Mouse (Mus musculus) forebrain, embryonic 14.5 days (tissue): ENCODE results near the gene Nr4a3. TPM values are rescaled to one million over a fixed set of nuclear protein-coding genes. Genes with fewer than 3 reads are reported as not detected.

Source experiments
- ATAC-seq: fragments of 200-750 bp; cut with Nextera tagmentation; 2 replicates; pipeline ENCODE4 v1.8.0; 2017; ENCODE audit warnings: mild to moderate bottlenecking, moderate library complexity
- DNase-seq: peaks from one replicate; pipeline ENCODE4 v3.0.0-alpha.2; 2015; ENCODE audit warnings: low spot score
- H3K27ac ChIP-seq: fragments of 300-500 bp; sonication (generic); 2 replicates; pipeline ENCODE4 v1.5.1; 2014; ENCODE audit warnings: low read depth, mild to moderate bottlenecking, control low read depth, low read length, moderate library complexity
- H3K27me3 ChIP-seq: fragments of 300-500 bp; sonication (generic); replicated peaks from 2 replicates; pipeline ENCODE4 v1.6.1; 2014; ENCODE audit warnings: low read length, control low read depth, mixed read lengths; ENCODE audit not compliant: control insufficient read depth, insufficient read depth
- H3K36me3 ChIP-seq: fragments of 300-500 bp; sonication (generic); 2 replicates; pipeline ENCODE4 v1.6.1; 2014; ENCODE audit warnings: low read length, control low read depth; ENCODE audit not compliant: control insufficient read depth, insufficient read depth
- H3K4me1 ChIP-seq: fragments of 300-500 bp; sonication (generic); 2 replicates; pipeline ENCODE4 v1.6.1; 2014; ENCODE audit warnings: antibody characterized with exemption, low read length, control low read depth; ENCODE audit not compliant: control insufficient read depth, insufficient read depth
- H3K4me2 ChIP-seq: fragments of 300-500 bp; sonication (generic); 2 replicates; pipeline ENCODE4 v1.6.1; 2014; ENCODE audit warnings: mild to moderate bottlenecking, control low read depth, low read length
- H3K4me3 ChIP-seq: fragments of 300-500 bp; sonication (generic); 2 replicates; pipeline ENCODE4 v1.5.1; 2014; ENCODE audit warnings: low read depth, low read length, control low read depth
- H3K9ac ChIP-seq: fragments of 300-500 bp; sonication (generic); 2 replicates; pipeline ENCODE4 v1.6.1; 2014; ENCODE audit warnings: mild to moderate bottlenecking, low read length, control low read depth, moderate library complexity
- H3K9me3 ChIP-seq: fragments of 300-500 bp; sonication (generic); replicated peaks from 2 replicates; pipeline ENCODE4 v1.6.1; 2016; ENCODE audit warnings: low read length, control low read depth, mixed read lengths; ENCODE audit not compliant: control insufficient read depth
- WGBS: fragments of 180-500 bp; shearing (Covaris S2); extraction: QIAGEN DNeasy Blood & Tissue Kit; methylation state at CpG from one replicate; pipeline ENCODE4 v1.1.7; 2014; 5-methylcytosine and 5-hydroxymethylcytosine counted together
- polyA plus RNA-seq: library from polyadenylated mRNA; unstranded; fragments of >200 nt; fragmentation: Nextera tagmentation; extraction: Ambion mirVana; gene quantifications from 2 replicates; pipeline ENCODE4 v1.2.1, GENCODE M21; 2014

Gene Nr4a3
- polyA plus RNA-seq, 1 experiment from 2014 or later: 3.7 TPM

DNA sequence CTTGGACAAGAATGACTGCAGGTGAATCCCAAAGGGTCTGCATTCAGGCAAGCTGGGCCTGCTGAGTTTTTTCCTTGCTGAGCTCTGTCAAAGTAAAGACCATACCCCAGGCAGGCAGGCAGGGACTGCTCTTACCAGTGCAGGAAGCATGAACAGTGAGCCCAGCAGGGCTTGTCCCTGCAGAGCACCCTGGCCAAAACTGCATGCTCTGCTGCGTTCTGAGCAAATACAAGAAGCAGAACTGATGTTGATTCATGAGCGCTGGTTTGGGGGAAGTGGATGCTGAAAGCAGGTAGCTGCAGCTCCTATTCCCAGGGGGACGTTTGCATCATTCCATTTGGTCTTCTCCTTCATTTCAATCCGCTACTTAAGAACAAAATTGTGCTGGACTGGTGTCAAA lies 19.4 kb downstream of the Nr4a3 start:
- H3K4me3 ChIP-seq: no peak overlapping the region
- H3K9me3 ChIP-seq: no peaks in the 10 kb centered on the region
- no peaks in the 10 kb centered on the region for H3K27me3 ChIP-seq
- DNase-seq: no peak
- H3K4me1 ChIP-seq: no peaks in the 10 kb centered on the region
- H3K9ac ChIP-seq: no peak overlapping the region
- no peaks in the 10 kb centered on the region for H3K36me3 ChIP-seq
- H3K27ac ChIP-seq: no peak overlapping the region
- no peak for ATAC-seq
- H3K4me2 ChIP-seq: no peak overlapping the region
- 63% methylated on average over 4 of the region's 4 CpGs for WGBS

- DNase-seq: no peak
- H3K9me3 ChIP-seq: no peaks in the 10 kb centered on the region
- no peaks in the 10 kb centered on the region for H3K36me3 ChIP-seq
- no peaks in the 10 kb centered on the region for H3K27me3 ChIP-seq
- no peaks in the 10 kb centered on the region for H3K4me1 ChIP-seq
- 91% methylated on average over 2 of the region's 2 CpGs for WGBS
- ATAC-seq: no peak
- H3K9ac ChIP-seq: no peak overlapping the region
- no peak overlapping the region for H3K4me2 ChIP-seq
- no peak overlapping the region for H3K4me3 ChIP-seq
- H3K27ac ChIP-seq: no peak overlapping the region
These were observed 21.7 kb downstream of the Nr4a3 start for GRCm38 (mm10) chr4:48066676-48067075.

DNA sequence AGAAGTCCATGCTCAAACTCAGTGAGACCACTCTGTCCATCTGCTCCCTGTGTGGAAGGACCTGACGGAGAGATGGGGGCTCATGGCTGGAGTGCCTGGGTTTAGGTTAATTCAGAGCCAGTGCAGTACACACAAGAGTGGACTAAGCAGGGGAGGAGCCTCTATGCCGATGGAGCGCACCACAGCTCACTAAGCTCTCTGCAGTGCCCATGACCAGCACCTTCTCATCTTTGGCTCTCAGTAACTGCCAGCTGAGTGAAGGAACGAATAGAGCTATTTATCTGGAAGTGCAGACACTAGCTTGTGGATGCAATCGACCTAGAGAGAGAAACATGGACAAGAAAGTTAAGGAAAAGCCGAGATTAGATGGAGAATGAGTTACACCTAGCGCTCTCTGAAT lies 24.2 kb downstream of the Nr4a3 start:
- Histone ChIP-seq H3K4me2 (no peak overlapping the region), H3K27me3 (no peaks in the 10 kb centered on the region), H3K9ac (no peak overlapping the region), H3K4me1 (no peaks in the 10 kb centered on the region), H3K4me3 (no peak overlapping the region), H3K36me3 (no peaks in the 10 kb centered on the region), H3K9me3 (no peaks in the 10 kb centered on the region), H3K27ac (no peak overlapping the region)
- WGBS: 81% methylated on average over 7 of the region's 7 CpGs
- DNase-seq (no peak), ATAC-seq (no peak)

GRCm38 (mm10) chr4:48072006-48072405 lies 27.1 kb downstream of the Nr4a3 start:
- no peaks in the 10 kb centered on the region for H3K27me3 ChIP-seq
- no peak overlapping the region for H3K4me3 ChIP-seq
- H3K4me2 ChIP-seq: no peak overlapping the region
- H3K4me1 ChIP-seq: no peaks in the 10 kb centered on the region
- DNase-seq (no peak), ATAC-seq (no peak)
- H3K9ac ChIP-seq: no peak overlapping the region
- no peaks in the 10 kb centered on the region for H3K36me3 ChIP-seq
- H3K27ac ChIP-seq: no peak overlapping the region
- H3K9me3 ChIP-seq: no peaks in the 10 kb centered on the region
- 89% methylated on average over 3 of the region's 3 CpGs for WGBS

DNA sequence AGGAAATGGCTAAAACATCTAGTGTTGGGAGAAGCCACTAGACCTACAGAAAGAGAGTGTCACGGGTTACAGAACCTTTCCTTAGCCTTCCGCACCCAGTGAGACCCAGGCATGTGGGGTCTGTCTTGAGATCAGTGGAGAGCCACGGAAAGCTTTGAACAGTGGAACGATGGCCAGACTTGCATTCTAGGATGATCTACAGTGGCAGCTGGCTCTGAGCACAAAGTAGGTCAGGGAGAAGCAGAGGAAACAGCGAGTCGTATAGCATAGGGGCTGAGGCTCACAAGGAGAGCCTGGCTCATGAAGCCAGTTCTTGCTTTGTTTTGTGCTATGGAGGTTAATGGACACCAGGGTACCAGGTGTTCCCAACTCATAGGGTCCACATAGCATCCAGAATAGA lies 28.4 kb downstream of the Nr4a3 start:
- no peaks in the 10 kb centered on the region for H3K9me3 ChIP-seq
- no peak overlapping the region for H3K27ac ChIP-seq
- DNase-seq: no peak
- no peak overlapping the region for H3K4me2 ChIP-seq
- H3K27me3 ChIP-seq: no peaks in the 10 kb centered on the region
- WGBS: 91% methylated on average over 6 of the region's 6 CpGs
- H3K9ac ChIP-seq: no peak overlapping the region
- no peaks in the 10 kb centered on the region for H3K36me3 ChIP-seq
- ATAC-seq: no peak
- H3K4me1 ChIP-seq: no peaks in the 10 kb centered on the region
- no peak overlapping the region for H3K4me3 ChIP-seq

- no peaks in the 10 kb centered on the region for H3K9me3 ChIP-seq
- WGBS: 87% methylated on average over 5 of the region's 5 CpGs
- no peaks in the 10 kb centered on the region for H3K27me3 ChIP-seq
- no peak overlapping the region for H3K4me3 ChIP-seq
- no peak for DNase-seq
- peaks cover 5% of the 10 kb centered on the region; the same call in 1 of the 2 replicates for H3K4me1 ChIP-seq
- no peak overlapping the region for H3K27ac ChIP-seq
- no peak overlapping the region for H3K9ac ChIP-seq
- H3K4me2 ChIP-seq: no peak overlapping the region
- ATAC-seq: no peak
- no peaks in the 10 kb centered on the region for H3K36me3 ChIP-seq
These were observed 29.7 kb downstream of the Nr4a3 start for GRCm38 (mm10) chr4:48074451-48075240.

GRCm38 (mm10) chr4:48076693-48077471 lies 31.9 kb downstream of the Nr4a3 start:
- Histone ChIP-seq H3K4me2 (no peak overlapping the region), H3K9ac (no peak overlapping the region), H3K36me3 (no peaks in the 10 kb centered on the region), H3K27me3 (no peaks in the 10 kb centered on the region), H3K4me3 (no peak overlapping the region), H3K27ac (no peak overlapping the region), H3K9me3 (no peaks in the 10 kb centered on the region), H3K4me1 (peaks cover 11% of the 10 kb centered on the region; the same call in 1 of the 2 replicates)
- DNase-seq (peak; percentile 49), ATAC-seq (peak; percentile 60; the same call in 1 of the 2 replicates)
- WGBS: 78% methylated on average over 13 of the region's 13 CpGs

- H3K4me1 ChIP-seq: peaks cover 11% of the 10 kb centered on the region; the same call in 1 of the 2 replicates
- H3K9ac ChIP-seq: no peak overlapping the region
- no peak overlapping the region for H3K4me2 ChIP-seq
- H3K27ac ChIP-seq: no peak overlapping the region
- H3K9me3 ChIP-seq: no peaks in the 10 kb centered on the region
- H3K4me3 ChIP-seq: no peak overlapping the region
- H3K36me3 ChIP-seq: no peaks in the 10 kb centered on the region
- no peak for DNase-seq
- ATAC-seq: no peak
- H3K27me3 ChIP-seq: no peaks in the 10 kb centered on the region
- 20% methylated on average over 4 of the region's 4 CpGs for WGBS
These were observed 33.3 kb downstream of the Nr4a3 start for GRCm38 (mm10) chr4:48078213-48078612.
